Mouse (Mus musculus) stomach, postnatal 0 days (tissue): ENCODE results near the gene Fam118a. TPM values are rescaled to one million over a fixed set of nuclear protein-coding genes. Genes with fewer than 3 reads are reported as not detected.

ENCODE experiments used
- ATAC-seq: fragments of 200-750 bp; cut with Nextera tagmentation; 2 replicates; pipeline ENCODE4 v1.8.0; 2017; ENCODE audit not compliant: low FRiP score, low TSS enrichment
- DNase-seq: peaks from one replicate; pipeline ENCODE4 v3.0.0-alpha.2; 2016; ENCODE audit warnings: low spot score
- H3K27ac ChIP-seq: fragments of 300-500 bp; sonication (generic); replicated peaks from 2 replicates; pipeline ENCODE4 v1.5.1; 2014; ENCODE audit warnings: mild to moderate bottlenecking, control low read depth
- H3K27me3 ChIP-seq: fragments of 300-500 bp; sonication (generic); 2 replicates; pipeline ENCODE4 v1.6.1; 2014; ENCODE audit warnings: low read length; ENCODE audit not compliant: control insufficient read depth, insufficient read depth
- H3K36me3 ChIP-seq: fragments of 300-500 bp; sonication (generic); 2 replicates; pipeline ENCODE4 v1.6.1; 2014; ENCODE audit warnings: low read length, mixed read lengths; ENCODE audit not compliant: control insufficient read depth, insufficient read depth
- H3K4me1 ChIP-seq: fragments of 300-500 bp; sonication (generic); replicated peaks from 2 replicates; pipeline ENCODE4 v1.6.1; 2014; ENCODE audit warnings: antibody characterized with exemption; ENCODE audit not compliant: control insufficient read depth, insufficient read depth
- H3K4me2 ChIP-seq: fragments of 300-500 bp; sonication (generic); replicated peaks from 2 replicates; pipeline ENCODE4 v1.6.1; 2014; ENCODE audit warnings: low read depth, mild to moderate bottlenecking, control low read depth, moderate library complexity
- H3K4me3 ChIP-seq: fragments of 300-500 bp; sonication (generic); 2 replicates; pipeline ENCODE4 v1.5.1; 2014; ENCODE audit warnings: low read depth, low read length, control low read depth
- H3K9ac ChIP-seq: fragments of 300-500 bp; sonication (generic); 2 replicates; pipeline ENCODE4 v1.6.1; 2014; ENCODE audit warnings: mild to moderate bottlenecking, low read length, control low read depth, mixed read lengths
- H3K9me3 ChIP-seq: fragments of 300-500 bp; sonication (generic); 2 replicates; pipeline ENCODE4 v1.6.1; 2016; ENCODE audit warnings: low read length; ENCODE audit not compliant: control insufficient read depth
- CTCF ChIP-seq: IDR thresholded peaks from 2 replicates; pipeline ENCODE4 v1.5.1; 2016; ENCODE audit warnings: antibody characterized with exemption, low read depth, mild to moderate bottlenecking, moderate library complexity
- EP300 ChIP-seq: optimal IDR thresholded peaks from 2 replicates; pipeline ENCODE3; 2016; ENCODE audit warnings: antibody characterized with exemption
- WGBS: fragments of 180-500 bp; shearing (Covaris S2); extraction: QIAGEN DNeasy Blood & Tissue Kit; methylation state at CpG from one replicate; pipeline ENCODE4 v1.1.7; 2014; 5-methylcytosine and 5-hydroxymethylcytosine counted together
- polyA plus RNA-seq: library from polyadenylated mRNA; unstranded; fragments of >200 nt; fragmentation: Nextera tagmentation; extraction: Ambion mirVana; gene quantifications from 2 replicates; pipeline ENCODE4 v1.2.1, GENCODE M21; 2015

Fam118a gene
- polyA plus RNA-seq, 1 experiment from 2014 or later, result 18.3 TPM

GRCm38 (mm10) chr15:85009666-85010065, 19.1 kb upstream of the Fam118a start:
- ATAC-seq (no peak), DNase-seq (no peak)
- Histone ChIP-seq H3K36me3 (no peaks in the 10 kb centered on the region), H3K4me2 (no peak overlapping the region), H3K27me3 (no peaks in the 10 kb centered on the region), H3K9me3 (no peaks in the 10 kb centered on the region), H3K27ac (no peak overlapping the region), H3K4me1 (peaks cover 6% of the 10 kb centered on the region; the same call in 1 of the 2 replicates), H3K9ac (no peak overlapping the region), H3K4me3 (no peak overlapping the region)
- 85% methylated on average over 8 of the region's 8 CpGs for WGBS
- no peak for TF ChIP-seq EP300
- no peak for TF ChIP-seq CTCF

- H3K9ac ChIP-seq, result 0 out of 2 replicates have a peak overlapping the region, but pooled peaks have one; percentile 43
- no peak overlapping the region for H3K4me3 ChIP-seq
- H3K4me1 ChIP-seq, result peaks cover 6% of the 10 kb centered on the region
- ATAC-seq (peak; percentile 33; the same call in 1 of the 2 replicates), DNase-seq (no peak)
- no peaks in the 10 kb centered on the region for H3K9me3 ChIP-seq
- H3K27ac ChIP-seq, result peak overlapping the region; percentile 82
- 0 out of 2 replicates have a peak overlapping the region, but pooled peaks have one; percentile 4 for H3K4me2 ChIP-seq
- 13% methylated on average over 19 of the region's 19 CpGs for WGBS
- TF ChIP-seq CTCF (no peak), EP300 (no peak)
- H3K36me3 ChIP-seq, result no peaks in the 10 kb centered on the region
- no peaks in the 10 kb centered on the region for H3K27me3 ChIP-seq
Observed at GRCm38 (mm10) chr15:85011895-85012661, 16.7 kb upstream of the Fam118a start.

- Histone ChIP-seq H3K9me3 (no peaks in the 10 kb centered on the region), H3K36me3 (no peaks in the 10 kb centered on the region), H3K27me3 (no peaks in the 10 kb centered on the region), H3K27ac (peak overlapping the region; percentile 82), H3K4me1 (peaks cover 9% of the 10 kb centered on the region), H3K9ac (0 out of 2 replicates have a peak overlapping the region, but pooled peaks have one; percentile 43), H3K4me3 (no peak overlapping the region), H3K4me2 (0 out of 2 replicates have a peak overlapping the region, but pooled peaks have one; percentile 4)
- WGBS, result 8% methylated on average over 2 of the region's 2 CpGs
- TF ChIP-seq CTCF (no peak), EP300 (no peak)
- peak; percentile 63 for DNase-seq
- peak; percentile 70; the same call in 1 of the 2 replicates for ATAC-seq
Observed at GRCm38 (mm10) chr15:85012662-85013054, 16.1 kb upstream of the Fam118a start.

GRCm38 (mm10) chr15:85015771-85016170, 13.0 kb upstream of the Fam118a start:
- WGBS, result 84% methylated on average over 11 of the region's 11 CpGs
- no peaks in the 10 kb centered on the region for H3K27me3 ChIP-seq
- H3K4me1 ChIP-seq, result peaks cover 9% of the 10 kb centered on the region
- H3K4me3 ChIP-seq, result no peak overlapping the region
- no peak overlapping the region for H3K4me2 ChIP-seq
- H3K9me3 ChIP-seq, result no peaks in the 10 kb centered on the region
- ATAC-seq, result no peak
- no peak overlapping the region for H3K27ac ChIP-seq
- TF ChIP-seq CTCF (no peak), EP300 (no peak)
- no peaks in the 10 kb centered on the region for H3K36me3 ChIP-seq
- H3K9ac ChIP-seq, result no peak overlapping the region
- DNase-seq, result no peak

GRCm38 (mm10) chr15:85016951-85017664, 11.6 kb upstream of the Fam118a start, which contains the start of gene Upk3a:
TSS of gene Upk3a (plus strand) at chr15:85017141.
- Histone ChIP-seq H3K9ac (no peak within 1 kb of the TSS), H3K4me2 (no peak within 1 kb of the TSS), H3K4me1 (peaks cover 6% of the 10 kb centered on the region), H3K36me3 (no peaks in the 10 kb centered on the region), H3K27ac (no peak within 1 kb of the TSS), H3K27me3 (no peaks in the 10 kb centered on the region), H3K4me3 (no peak within 1 kb of the TSS), H3K9me3 (no peaks in the 10 kb centered on the region)
- no peak for TF ChIP-seq EP300
- no peak for TF ChIP-seq CTCF
- 9% methylated on average over 21 of the region's 21 CpGs for WGBS
- DNase-seq (peak; percentile 90), ATAC-seq (peak; percentile 86)
